Mouse (Mus musculus) bone marrow macrophage, adult 2 months (primary cell): ENCODE data around the gene Zfp69. TPM values are rescaled to one million over a fixed set of nuclear protein-coding genes. Genes with fewer than 3 reads are reported as not detected.

Source experiments
- H3K27ac ChIP-seq: 2 replicates; pipeline ENCODE4 v1.5.1; 2012; ENCODE audit warnings: low read depth, low read length; ENCODE audit not compliant: insufficient read depth
- H3K4me1 ChIP-seq: 2 replicates; pipeline ENCODE4 v1.6.1; 2012; ENCODE audit warnings: low read length; ENCODE audit not compliant: control insufficient read depth, insufficient read depth
- H3K4me3 ChIP-seq: 2 replicates; pipeline ENCODE4 v1.5.1; 2012; ENCODE audit warnings: mild to moderate bottlenecking, low read length, moderate library complexity; ENCODE audit not compliant: insufficient read depth
- CTCF ChIP-seq: IDR thresholded peaks from 2 replicates; pipeline ENCODE4 v1.5.1; 2012; ENCODE audit warnings: low read depth, mild to moderate bottlenecking, low read length, moderate library complexity
- POLR2A ChIP-seq: IDR thresholded peaks from 2 replicates; pipeline ENCODE4 v1.6.1; 2012; ENCODE audit warnings: mild to moderate bottlenecking, low read depth, low read length, borderline replicate concordance
- polyA plus RNA-seq: library from polyadenylated mRNA; stranded (reverse); fragments of >200 nt; gene quantifications from 2 replicates; pipeline ENCODE4 v1.2.4, GENCODE M21; 2012; ENCODE audit not compliant: missing spikeins, insufficient read depth, insufficient read length

Zfp69 gene
- polyA plus RNA-seq, 1 experiment, result 2.4 TPM

GRCm38 (mm10) chr4:120930736-120931135 is 20.8 kb downstream of the Zfp69 start:
- Histone ChIP-seq H3K4me1 (peaks cover 8% of the 10 kb centered on the region; the same call in 1 of the 2 replicates), H3K4me3 (no peak overlapping the region), H3K27ac (no peak overlapping the region)
- no peak for TF ChIP-seq CTCF
- TF ChIP-seq POLR2A, result no peak

- no peak overlapping the region for H3K27ac ChIP-seq
- no peak overlapping the region for H3K4me3 ChIP-seq
- no peak for TF ChIP-seq CTCF
- no peak for TF ChIP-seq POLR2A
- peaks cover 4% of the 10 kb centered on the region; the same call in 1 of the 2 replicates for H3K4me1 ChIP-seq
Measured at GRCm38 (mm10) chr4:120928686-120929085, 22.8 kb downstream of the Zfp69 start.

GRCm38 (mm10) chr4:120925386-120925785 is 26.1 kb downstream of the Zfp69 start:
- TF ChIP-seq CTCF (no peak), POLR2A (no peak)
- Histone ChIP-seq H3K4me3 (peak overlapping the region; percentile 95; the same call in 1 of the 2 replicates), H3K4me1 (peaks cover 7% of the 10 kb centered on the region; the same call in 1 of the 2 replicates), H3K27ac (peak overlapping the region; percentile 85)

- Histone ChIP-seq H3K4me3 (peak within 1 kb of the TSS; percentile 95), H3K27ac (peak within 1 kb of the TSS; percentile 85), H3K4me1 (peaks cover 7% of the 10 kb centered on the region; the same call in 1 of the 2 replicates)
- TF ChIP-seq CTCF (no peak), POLR2A (no peak)
Measured at GRCm38 (mm10) chr4:120924554-120925299, 26.8 kb downstream of the Zfp69 start, which contains the start of gene Exo5. Gene Exo5 (minus strand): TSS chr4:120925017.

- H3K4me3 ChIP-seq, result no peak overlapping the region
- H3K4me1 ChIP-seq, result peaks cover 6% of the 10 kb centered on the region; the same call in 1 of the 2 replicates
- TF ChIP-seq CTCF, result no peak
- TF ChIP-seq POLR2A, result no peak
- no peak overlapping the region for H3K27ac ChIP-seq
Measured at GRCm38 (mm10) chr4:120921461-120921860, 30.0 kb downstream of the Zfp69 start.

GRCm38 (mm10) chr4:120914501-120914900 is 37.0 kb downstream of the Zfp69 start:
- no peak for TF ChIP-seq CTCF
- Histone ChIP-seq H3K27ac (no peak overlapping the region), H3K4me3 (no peak overlapping the region), H3K4me1 (peaks cover 20% of the 10 kb centered on the region)

GRCm38 (mm10) chr4:120913861-120914260 is 37.6 kb downstream of the Zfp69 start:
- Histone ChIP-seq H3K27ac (no peak overlapping the region), H3K4me3 (no peak overlapping the region), H3K4me1 (peaks cover 20% of the 10 kb centered on the region)
- TF ChIP-seq POLR2A (no peak), CTCF (no peak)

GRCm38 (mm10) chr4:120913443-120913842 is 38.1 kb downstream of the Zfp69 start:
- Histone ChIP-seq H3K4me3 (no peak overlapping the region), H3K27ac (no peak overlapping the region), H3K4me1 (peaks cover 20% of the 10 kb centered on the region)
- TF ChIP-seq CTCF, result no peak
- no peak for TF ChIP-seq POLR2A

- H3K4me3 ChIP-seq, result no peak overlapping the region
- no peak overlapping the region for H3K27ac ChIP-seq
- TF ChIP-seq CTCF (no peak), POLR2A (no peak)
- peaks cover 20% of the 10 kb centered on the region for H3K4me1 ChIP-seq
Measured at GRCm38 (mm10) chr4:120912866-120913265, 38.6 kb downstream of the Zfp69 start.

GRCm38 (mm10) chr4:120911086-120911485 is 40.4 kb downstream of the Zfp69 start:
- no peak overlapping the region for H3K4me3 ChIP-seq
- no peak overlapping the region for H3K27ac ChIP-seq
- H3K4me1 ChIP-seq, result peaks cover 20% of the 10 kb centered on the region
- no peak for TF ChIP-seq POLR2A
- TF ChIP-seq CTCF, result no peak
